Mouse (Mus musculus): ENCODE measurements around the gene Pth2r. TPM values are rescaled to one million over a fixed set of nuclear protein-coding genes. Genes with fewer than 3 reads are reported as not detected.

The Pth2r gene
- total and polyA plus RNA-seq, 3 experiments: not detected

DNA sequence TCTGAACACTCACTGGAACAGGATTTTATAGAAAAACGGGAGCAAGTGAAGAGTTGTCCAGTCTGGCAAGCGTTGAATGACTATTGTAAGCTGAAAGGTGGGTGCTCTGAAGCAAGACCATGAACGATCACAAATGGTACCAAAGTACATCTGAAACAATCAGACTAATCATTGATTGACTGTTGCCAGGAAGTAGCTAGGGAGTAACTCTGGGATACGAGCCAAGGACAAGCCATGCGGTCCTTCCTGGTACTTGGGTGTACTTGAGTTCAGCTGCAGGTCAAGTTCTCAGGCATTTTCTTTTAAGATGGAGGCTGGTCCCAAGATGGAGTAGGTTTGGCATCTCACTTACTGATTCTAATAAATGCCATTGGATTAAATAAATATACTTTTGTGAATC lies 125.6 kb downstream of the Pth2r start:
- Histone ChIP-seq H3K36me3 (ENCODE audit: control insufficient read depth in 1 of 2, insufficient read depth in 2 of 2, low read length in 2 of 2) (no peaks in the 10 kb centered on the region), H3K4me1 (ENCODE audit: control insufficient read depth in 1 of 2, insufficient read depth in 2 of 2, low read length in 2 of 2) (no peaks in the 10 kb centered on the region), H3K27me3 (ENCODE audit: control insufficient read depth in 1 of 2, insufficient read depth in 2 of 2, low read length in 2 of 2) (no peaks in the 10 kb centered on the region), H3K79me2 (ENCODE audit: control insufficient read depth, insufficient read depth, low read length, poor library complexity) (no peaks in the 10 kb centered on the region), H3K27ac (ENCODE audit: control insufficient read depth, low read depth, low read length) (no peak overlapping the region), H3K4me3 (ENCODE audit: control insufficient read depth in 1 of 2, insufficient read depth in 1 of 2, low read depth in 2 of 2, low read length in 2 of 2) (no peak overlapping the region), H3K9me3 (replicated peaks; ENCODE audit: insufficient read depth, low read length) (no peaks in the 10 kb centered on the region), H3K9ac (ENCODE audit: control insufficient read depth, low read depth, low read length, poor library complexity, severe bottlenecking) (no peak overlapping the region)
- no peak for DNase-seq (ENCODE audit: low read depth, low spot score)
- TF ChIP-seq RCOR1 (IDR thresholded peaks at IDR 0.05; ENCODE audit: low read depth, low read length): no peak
- TF ChIP-seq SMC3 (IDR thresholded peaks at IDR 0.05; ENCODE audit: low read depth, low read length): no peak
- TF ChIP-seq GABPA (IDR thresholded peaks at IDR 0.05; ENCODE audit: low read depth, low read length): no peak

DNA sequence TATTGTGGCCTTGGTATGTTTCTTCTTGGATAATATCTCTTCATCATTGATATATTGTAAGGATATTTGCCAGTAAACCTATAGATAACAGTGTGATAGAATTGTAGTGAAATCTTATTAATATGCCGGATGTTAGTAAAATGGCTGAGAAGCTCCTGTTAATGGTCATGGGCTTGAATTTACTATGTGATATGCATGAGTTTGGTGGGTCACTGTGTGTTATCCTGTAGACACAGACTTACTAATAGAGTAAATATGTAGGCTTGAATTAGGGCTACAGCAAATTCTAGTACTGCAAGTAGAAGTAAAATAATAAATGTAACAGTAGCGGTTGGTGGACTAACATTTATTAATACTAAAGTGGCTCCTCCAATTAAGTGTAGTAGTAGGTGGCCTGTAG lies 139.1 kb downstream of the Pth2r start:
- H3K36me3 ChIP-seq (ENCODE audit: control insufficient read depth in 1 of 2, insufficient read depth in 2 of 2, low read length in 2 of 2): no peaks in the 10 kb centered on the region
- TF ChIP-seq CHD2 (IDR thresholded peaks at IDR 0.05; ENCODE audit: low read length): no peak
- no peak for TF ChIP-seq MAZ (IDR thresholded peaks at IDR 0.05; ENCODE audit: low read depth, low read length)
- no peak for TF ChIP-seq HCFC1 (IDR thresholded peaks at IDR 0.05; ENCODE audit: low read depth, low read length)
- TF ChIP-seq ZC3H11A (IDR thresholded peaks at IDR 0.05; ENCODE audit: low read depth, low read length): no peak
- no peak for TF ChIP-seq BHLHE40 (IDR thresholded peaks at IDR 0.05; ENCODE audit: borderline replicate concordance, low read depth, low read length)
- TF ChIP-seq GABPA (IDR thresholded peaks at IDR 0.05; ENCODE audit: low read depth, low read length): no peak
- no peak for TF ChIP-seq ZNF384 (IDR thresholded peaks at IDR 0.05; ENCODE audit: low read depth, low read length)
- TF ChIP-seq CTCF (IDR thresholded peaks at IDR 0.05 in 2 of 3, conservative IDR thresholded peaks at IDR 0.05 in 1 of 3; ENCODE audit: control insufficient read depth in 1 of 3, insufficient read depth in 1 of 3, low read depth in 2 of 3, low read length in 3 of 3, poor library complexity in 1 of 3, severe bottlenecking in 1 of 3): no peak
- TF ChIP-seq MYB (IDR thresholded peaks at IDR 0.05; ENCODE audit: low read depth, low read length): no peak
- TF ChIP-seq MAFK (IDR thresholded peaks at IDR 0.05; ENCODE audit: borderline replicate concordance, low read depth, low read length): no peak
- TF ChIP-seq ZMIZ1 (IDR thresholded peaks at IDR 0.05; ENCODE audit: low read depth, low read length): no peak
- TF ChIP-seq CHD1 (IDR thresholded peaks at IDR 0.05; ENCODE audit: low read depth, low read length): no peak
- TF ChIP-seq UBTF (IDR thresholded peaks at IDR 0.05; ENCODE audit: borderline replicate concordance, insufficient read depth, low read depth, low read length): no peak
- no peak for TF ChIP-seq USF1 (IDR thresholded peaks at IDR 0.05; ENCODE audit: low read depth, low read length)
- no peak for TF ChIP-seq ZKSCAN1 (IDR thresholded peaks at IDR 0.05; ENCODE audit: low read depth, low read length)
- TF ChIP-seq SMC3 (IDR thresholded peaks at IDR 0.05; ENCODE audit: low read depth, low read length): no peak
- TF ChIP-seq POLR2AphosphoS5 (IDR thresholded peaks at IDR 0.05; ENCODE audit: borderline replicate concordance, low read depth, low read length): no peak
- TF ChIP-seq MEF2A (IDR thresholded peaks at IDR 0.05; ENCODE audit: extremely low read depth, insufficient replicate concordance, low read depth, low read length, poor library complexity, severe bottlenecking): no peak
- no peaks in the 10 kb centered on the region for H3K79me2 ChIP-seq (ENCODE audit: control insufficient read depth, insufficient read depth, low read length, poor library complexity)
- H3K27me3 ChIP-seq (ENCODE audit: control insufficient read depth in 1 of 2, insufficient read depth in 2 of 2, low read length in 2 of 2): no peaks in the 10 kb centered on the region
- H3K9me3 ChIP-seq (replicated peaks; ENCODE audit: insufficient read depth, low read length): no peaks in the 10 kb centered on the region
- H3K27ac ChIP-seq (ENCODE audit: control insufficient read depth, low read depth, low read length): no peak overlapping the region
- no peak for DNase-seq (ENCODE audit: low read depth, low spot score)
- no peak overlapping the region for H3K9ac ChIP-seq (ENCODE audit: control insufficient read depth, low read depth, low read length, poor library complexity, severe bottlenecking)
- H3K4me1 ChIP-seq (ENCODE audit: control insufficient read depth in 1 of 2, insufficient read depth in 2 of 2, low read length in 2 of 2): no peaks in the 10 kb centered on the region
- no peak overlapping the region for H3K4me3 ChIP-seq (ENCODE audit: control insufficient read depth in 1 of 2, insufficient read depth in 1 of 2, low read depth in 2 of 2, low read length in 2 of 2)
